Mouse (Mus musculus): ENCODE results near the gene Pheta2.

GRCm38 (mm10) chr15:82340414-82341035 is 1.8 kb downstream of the Pheta2 start:
- TF ChIP-seq CTCF (IDR thresholded peaks at IDR 0.05): no peak
- no peak for TF ChIP-seq EP300 (IDR thresholded peaks at IDR 0.05)
